Mouse (Mus musculus) lung, embryonic 15.5 days (tissue): Measurements from ENCODE around the gene 9330182L06Rik. TPM values are rescaled to one million over a fixed set of nuclear protein-coding genes. Genes with fewer than 3 reads are reported as not detected.

ENCODE experiments used
- ATAC-seq: fragments of 200-750 bp; cut with Nextera tagmentation; 2 replicates; pipeline ENCODE4 v1.8.0; 2017; ENCODE audit warnings: moderate number of reproducible peaks, borderline replicate concordance; ENCODE audit not compliant: low FRiP score, low TSS enrichment; ENCODE audit errors: extremely low read depth
- H3K27ac ChIP-seq: fragments of 300-500 bp; sonication (generic); 2 replicates; pipeline ENCODE4 v1.5.1; 2015; ENCODE audit warnings: moderate library complexity, mild to moderate bottlenecking, inconsistent platforms
- H3K27me3 ChIP-seq: fragments of 300-500 bp; sonication (generic); 2 replicates; pipeline ENCODE4 v1.6.1; 2015; ENCODE audit warnings: inconsistent platforms
- H3K36me3 ChIP-seq: fragments of 300-500 bp; sonication (generic); 2 replicates; pipeline ENCODE4 v1.6.1; 2015; ENCODE audit warnings: inconsistent platforms
- H3K4me1 ChIP-seq: fragments of 300-500 bp; sonication (generic); 2 replicates; pipeline ENCODE4 v1.6.1; 2015; ENCODE audit warnings: inconsistent platforms
- H3K4me2 ChIP-seq: fragments of 300-500 bp; sonication (generic); 2 replicates; pipeline ENCODE4 v1.6.1; 2015; ENCODE audit warnings: inconsistent platforms, mild to moderate bottlenecking, moderate library complexity
- H3K4me3 ChIP-seq: fragments of 300-500 bp; sonication (generic); 2 replicates; pipeline ENCODE4 v1.5.1; 2015; ENCODE audit warnings: mild to moderate bottlenecking, inconsistent platforms
- H3K9ac ChIP-seq: fragments of 300-500 bp; sonication (generic); 2 replicates; pipeline ENCODE4 v1.6.1; 2015; ENCODE audit warnings: inconsistent platforms
- H3K9me3 ChIP-seq: fragments of 300-500 bp; sonication (generic); 2 replicates; pipeline ENCODE4 v1.6.1; 2016; ENCODE audit warnings: inconsistent platforms
- WGBS: fragments of 180-500 bp; shearing (Covaris S2); methylation state at CpG from one replicate; pipeline ENCODE4 v1.1.7; 2015; 5-methylcytosine and 5-hydroxymethylcytosine counted together
- polyA plus RNA-seq: library from polyadenylated mRNA; unstranded; fragments of >200 nt; fragmentation: Nextera tagmentation; extraction: Ambion mirVana; gene quantifications from 2 replicates; pipeline ENCODE4 v1.2.1, GENCODE M21; 2015

9330182L06Rik gene
- polyA plus RNA-seq, 1 experiment from 2014 or later, result 3.0 TPM

GRCm38 (mm10) chr5:9367920-9368692 is 102.2 kb downstream of the 9330182L06Rik start:
- Histone ChIP-seq H3K9me3 (no peaks in the 10 kb centered on the region), H3K4me1 (no peaks in the 10 kb centered on the region), H3K27ac (no peak overlapping the region), H3K27me3 (no peaks in the 10 kb centered on the region), H3K9ac (no peak overlapping the region), H3K4me2 (no peak overlapping the region), H3K4me3 (no peak overlapping the region), H3K36me3 (no peaks in the 10 kb centered on the region)
- WGBS, result 60% methylated on average over 11 of the region's 11 CpGs
- no peak for ATAC-seq

GRCm38 (mm10) chr5:9371127-9371526 is 105.2 kb downstream of the 9330182L06Rik start:
- H3K4me3 ChIP-seq, result no peak overlapping the region
- 83% methylated on average over 3 of the region's 3 CpGs for WGBS
- H3K4me2 ChIP-seq, result no peak overlapping the region
- no peaks in the 10 kb centered on the region for H3K9me3 ChIP-seq
- no peaks in the 10 kb centered on the region for H3K4me1 ChIP-seq
- no peaks in the 10 kb centered on the region for H3K27me3 ChIP-seq
- ATAC-seq, result no peak
- no peaks in the 10 kb centered on the region for H3K36me3 ChIP-seq
- no peak overlapping the region for H3K9ac ChIP-seq
- H3K27ac ChIP-seq, result no peak overlapping the region

DNA sequence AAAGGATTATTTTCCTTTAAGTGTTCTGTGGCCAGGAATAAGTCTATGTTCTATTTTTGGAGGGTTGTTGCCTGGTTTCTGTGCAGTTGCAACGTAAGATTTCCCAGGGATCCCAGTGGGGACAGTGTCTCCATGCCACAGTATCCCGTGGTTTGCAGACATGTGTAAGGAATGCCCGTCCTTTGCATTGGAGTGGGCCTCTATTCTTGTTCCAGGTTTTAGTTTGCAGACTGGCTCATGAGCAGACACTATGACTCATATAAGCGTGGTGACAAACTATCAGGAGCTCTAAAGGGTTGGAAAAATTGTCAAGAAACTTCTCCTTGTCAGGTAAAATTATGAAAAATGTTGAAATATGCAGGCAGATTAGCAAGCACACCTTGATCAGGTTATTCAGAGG is 107.4 kb downstream of the 9330182L06Rik start:
- Histone ChIP-seq H3K27ac (no peak overlapping the region), H3K4me1 (no peaks in the 10 kb centered on the region), H3K36me3 (no peaks in the 10 kb centered on the region), H3K27me3 (no peaks in the 10 kb centered on the region), H3K9ac (no peak overlapping the region), H3K4me3 (no peak overlapping the region), H3K4me2 (no peak overlapping the region), H3K9me3 (no peaks in the 10 kb centered on the region)
- 74% methylated on average over 4 of the region's 4 CpGs for WGBS
- ATAC-seq, result no peak

DNA sequence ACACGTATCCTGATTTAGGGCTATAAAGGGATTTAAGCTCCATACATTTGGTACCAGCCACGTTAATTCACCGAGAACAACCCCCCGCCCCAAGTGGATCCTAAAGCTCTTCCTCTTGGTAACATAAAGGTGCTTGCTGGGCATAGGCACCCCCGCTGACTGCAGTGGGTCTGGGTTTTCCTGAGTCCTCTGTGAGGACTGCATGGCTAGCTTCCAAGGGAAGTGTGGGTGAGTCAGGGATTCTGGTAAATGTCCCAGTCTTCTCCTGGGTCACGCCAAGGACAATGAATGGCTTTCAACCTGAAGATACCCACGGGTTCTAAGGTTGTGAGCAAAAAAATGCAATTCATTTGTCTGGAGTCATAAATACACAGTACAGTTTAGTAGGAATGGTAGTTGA is 124.0 kb downstream of the 9330182L06Rik start:
- 72% methylated on average over 7 of the region's 7 CpGs for WGBS
- ATAC-seq, result no peak
- Histone ChIP-seq H3K9ac (no peak overlapping the region), H3K36me3 (no peaks in the 10 kb centered on the region), H3K27ac (no peak overlapping the region), H3K4me1 (no peaks in the 10 kb centered on the region), H3K27me3 (no peaks in the 10 kb centered on the region), H3K4me3 (no peak overlapping the region), H3K9me3 (no peaks in the 10 kb centered on the region), H3K4me2 (no peak overlapping the region)

GRCm38 (mm10) chr5:9391858-9392393 is 126.0 kb downstream of the 9330182L06Rik start:
- no peak overlapping the region for H3K9ac ChIP-seq
- peak; percentile 46 for ATAC-seq

DNA sequence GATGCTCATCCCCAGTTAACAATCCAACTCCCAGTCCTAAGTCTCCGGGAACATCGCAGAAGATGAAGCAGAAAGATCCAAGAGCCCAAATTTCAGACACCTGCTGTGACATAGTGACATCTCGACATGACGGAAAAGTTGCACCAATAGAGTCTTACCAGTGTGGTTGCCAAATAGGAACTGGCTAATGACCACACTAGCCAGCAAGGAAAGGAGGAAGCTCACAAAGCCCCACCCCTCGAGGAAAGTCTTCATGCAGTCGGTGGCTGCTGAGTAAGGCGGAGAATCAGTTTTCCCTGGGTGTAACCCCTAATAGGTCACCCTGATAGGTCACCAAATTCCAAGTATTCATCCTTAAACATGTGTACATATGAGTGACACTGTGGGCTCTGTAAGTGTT is 151.2 kb downstream of the 9330182L06Rik start:
- Histone ChIP-seq H3K9ac (no peak overlapping the region), H3K4me3 (no peak overlapping the region), H3K4me2 (no peak overlapping the region), H3K36me3 (no peaks in the 10 kb centered on the region), H3K4me1 (no peaks in the 10 kb centered on the region), H3K27ac (no peak overlapping the region), H3K27me3 (no peaks in the 10 kb centered on the region), H3K9me3 (no peaks in the 10 kb centered on the region)
- ATAC-seq, result no peak
- WGBS, result 82% methylated on average over 7 of the region's 7 CpGs

More at GRCm38 (mm10) chr5:9391858-9392393, 126.0 kb downstream of the 9330182L06Rik start:
- no peak overlapping the region for H3K4me2 ChIP-seq
- H3K4me3 ChIP-seq, result no peak overlapping the region
- WGBS, result 25% methylated on average over 1 of the region's 1 CpGs
- H3K4me1 ChIP-seq, result no peaks in the 10 kb centered on the region
- H3K36me3 ChIP-seq, result no peaks in the 10 kb centered on the region
- H3K27ac ChIP-seq, result no peak overlapping the region
- H3K9me3 ChIP-seq, result no peaks in the 10 kb centered on the region
- H3K27me3 ChIP-seq, result no peaks in the 10 kb centered on the region

DNA sequence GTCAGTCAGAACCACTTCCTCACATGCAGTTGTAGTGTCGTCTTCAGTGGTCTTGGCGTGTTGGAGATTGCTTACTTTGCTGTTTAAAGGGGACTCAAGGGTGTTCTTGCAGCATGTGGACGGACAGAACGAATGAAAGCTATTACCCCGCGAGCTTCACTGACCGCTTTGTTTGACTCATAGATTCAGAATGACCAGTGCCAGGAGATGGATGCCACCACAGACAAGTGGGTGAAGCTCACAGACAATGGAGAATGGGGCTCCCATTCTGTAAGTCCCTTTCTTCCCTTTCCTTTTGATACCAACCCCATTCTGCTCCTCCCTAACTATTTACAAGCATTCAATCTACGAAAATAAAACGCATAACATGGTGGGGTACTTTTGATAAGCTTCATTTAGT is 151.9 kb downstream of the 9330182L06Rik start:
- Histone ChIP-seq H3K4me3 (no peak overlapping the region), H3K9ac (no peak overlapping the region), H3K27me3 (no peaks in the 10 kb centered on the region), H3K36me3 (no peaks in the 10 kb centered on the region), H3K4me1 (no peaks in the 10 kb centered on the region), H3K9me3 (no peaks in the 10 kb centered on the region), H3K4me2 (no peak overlapping the region), H3K27ac (no peak overlapping the region)
- WGBS, result 81% methylated on average over 9 of the region's 9 CpGs
- no peak for ATAC-seq

DNA sequence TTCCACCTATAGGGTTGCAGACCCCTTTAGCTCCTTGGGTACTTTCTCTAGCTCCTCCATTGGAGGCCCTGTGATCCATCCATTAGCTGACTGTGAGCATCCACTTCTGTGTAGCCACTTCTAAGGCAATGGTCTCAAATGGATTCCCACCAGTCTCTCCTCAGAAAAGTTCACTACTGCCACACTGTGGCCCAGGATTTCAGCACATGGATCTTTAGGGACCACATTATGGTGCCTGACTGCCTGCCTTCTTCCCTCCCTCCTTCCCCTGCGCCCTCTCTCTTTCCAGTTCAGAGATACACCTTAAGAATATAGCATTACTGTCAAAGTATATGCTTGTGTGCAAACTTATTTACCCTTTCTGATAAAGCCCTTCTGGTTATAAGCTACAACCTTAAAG is 154.0 kb downstream of the 9330182L06Rik start:
- Histone ChIP-seq H3K4me1 (no peaks in the 10 kb centered on the region), H3K4me3 (no peak overlapping the region), H3K36me3 (no peaks in the 10 kb centered on the region), H3K27me3 (no peaks in the 10 kb centered on the region), H3K27ac (no peak overlapping the region), H3K9me3 (no peaks in the 10 kb centered on the region), H3K4me2 (no peak overlapping the region), H3K9ac (no peak overlapping the region)
- no peak for ATAC-seq
- 33% methylated on average over 1 of the region's 1 CpGs for WGBS

DNA sequence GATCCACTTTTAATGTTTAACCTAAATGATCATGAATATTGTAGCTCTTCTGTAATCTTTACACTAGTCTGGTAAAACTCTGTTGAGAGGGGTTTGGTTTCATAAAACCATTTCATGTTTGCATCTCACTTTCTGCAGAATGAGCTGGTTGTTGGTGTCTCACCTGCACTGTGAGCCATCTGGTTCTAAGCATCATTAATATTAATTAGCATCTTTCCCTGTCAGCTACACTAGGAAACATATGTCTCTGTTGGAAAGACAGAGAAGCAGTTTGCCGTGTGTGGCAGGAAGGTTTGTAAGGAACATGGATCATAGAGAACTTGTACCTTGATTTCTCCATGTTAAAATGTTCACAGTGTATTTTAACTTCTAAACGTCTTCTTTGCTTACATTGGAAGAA is 158.5 kb downstream of the 9330182L06Rik start:
- Histone ChIP-seq H3K9me3 (no peaks in the 10 kb centered on the region), H3K27ac (no peak overlapping the region), H3K4me3 (no peak overlapping the region), H3K36me3 (no peaks in the 10 kb centered on the region), H3K27me3 (no peaks in the 10 kb centered on the region), H3K4me2 (no peak overlapping the region), H3K9ac (no peak overlapping the region), H3K4me1 (no peaks in the 10 kb centered on the region)
- 42% methylated on average over 2 of the region's 2 CpGs for WGBS
- ATAC-seq, result no peak

- H3K4me2 ChIP-seq, result no peak overlapping the region
- no peak for ATAC-seq
- WGBS, result 69% methylated on average over 2 of the region's 2 CpGs
- no peaks in the 10 kb centered on the region for H3K9me3 ChIP-seq
- no peaks in the 10 kb centered on the region for H3K27me3 ChIP-seq
- H3K9ac ChIP-seq, result no peak overlapping the region
- no peaks in the 10 kb centered on the region for H3K36me3 ChIP-seq
- H3K27ac ChIP-seq, result no peak overlapping the region
- no peaks in the 10 kb centered on the region for H3K4me1 ChIP-seq
- H3K4me3 ChIP-seq, result no peak overlapping the region
Measured at GRCm38 (mm10) chr5:9427165-9427564, 161.2 kb downstream of the 9330182L06Rik start.

- H3K4me2 ChIP-seq, result no peak overlapping the region
- no peak overlapping the region for H3K27ac ChIP-seq
- H3K4me1 ChIP-seq, result no peaks in the 10 kb centered on the region
- 42% methylated on average over 10 of the region's 10 CpGs for WGBS
- no peak for ATAC-seq
- no peak overlapping the region for H3K9ac ChIP-seq
- H3K9me3 ChIP-seq, result no peaks in the 10 kb centered on the region
- no peak overlapping the region for H3K4me3 ChIP-seq
- H3K36me3 ChIP-seq, result no peaks in the 10 kb centered on the region
- H3K27me3 ChIP-seq, result no peaks in the 10 kb centered on the region
Measured at GRCm38 (mm10) chr5:9427581-9428241, 161.8 kb downstream of the 9330182L06Rik start.

DNA sequence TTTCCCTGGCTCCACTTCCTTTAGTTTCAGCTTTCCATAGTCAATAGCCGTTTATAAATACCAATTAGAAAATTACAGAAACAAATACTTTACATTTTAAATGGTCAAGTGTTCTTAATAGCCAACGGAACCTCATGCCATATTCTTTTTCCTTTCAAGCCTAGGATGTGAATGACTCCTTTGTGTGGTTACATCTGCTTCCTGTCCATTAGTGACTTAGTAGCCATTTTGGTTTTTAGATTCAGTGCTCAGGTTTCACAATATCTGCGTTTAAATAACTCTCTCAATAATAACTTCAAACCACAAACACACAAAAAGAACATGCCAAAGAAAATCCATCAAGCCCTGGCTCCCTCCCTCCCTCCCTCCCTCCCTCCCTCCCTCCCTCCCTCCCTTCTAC is 162.8 kb downstream of the 9330182L06Rik start:
- Histone ChIP-seq H3K9me3 (no peaks in the 10 kb centered on the region), H3K4me2 (no peak overlapping the region), H3K36me3 (no peaks in the 10 kb centered on the region), H3K4me1 (no peaks in the 10 kb centered on the region), H3K27ac (no peak overlapping the region), H3K27me3 (no peaks in the 10 kb centered on the region), H3K4me3 (no peak overlapping the region), H3K9ac (no peak overlapping the region)
- ATAC-seq, result no peak
- WGBS, result 64% methylated on average over 3 of the region's 3 CpGs
